Mouse (Mus musculus) left cerebral cortex, adult 9 months (tissue): Measurements from ENCODE around the gene Mrpl53.
"Not testable (repeated sequence)": the region's sequence is repeated elsewhere in the genome, so short reads cannot be mapped to it uniquely, and the experiment has no call there.

Source experiments
- DNase-seq, 2 experiments: peaks; one replicate each; pipeline ENCODE4 v3.0.0; 2022; ENCODE audit warnings: low spot score in 2 of 2

Mrpl53 gene

GRCm38 (mm10) chr6:83145209-83145608, 36.4 kb downstream of the Mrpl53 start:
- no peak for DNase-seq

- no peak for DNase-seq
Observed at GRCm38 (mm10) chr6:83145805-83146204, 37.0 kb downstream of the Mrpl53 start.

GRCm38 (mm10) chr6:83147280-83147679, 38.4 kb downstream of the Mrpl53 start:
- no peak for DNase-seq

GRCm38 (mm10) chr6:83151721-83152120, 42.9 kb downstream of the Mrpl53 start:
- no peak for DNase-seq

- no peak for DNase-seq
Observed at GRCm38 (mm10) chr6:83153038-83153437, 44.2 kb downstream of the Mrpl53 start.

- no peak for DNase-seq
Observed at GRCm38 (mm10) chr6:83153485-83153884, 44.6 kb downstream of the Mrpl53 start.

- DNase-seq: no peak
Observed at GRCm38 (mm10) chr6:83155552-83156238, 46.9 kb downstream of the Mrpl53 start.

- DNase-seq: peak in 1 of 2 experiments; percentile 76
Observed at GRCm38 (mm10) chr6:83156259-83156684, 47.4 kb downstream of the Mrpl53 start, which contains the start of the genes Wdr54 and 1700003E16Rik. Wdr54 (minus strand) TSS chr6:83156397. 1700003E16Rik (plus strand) TSS chr6:83156404.

GRCm38 (mm10) chr6:83159456-83159855, 50.6 kb downstream of the Mrpl53 start:
- not testable (repeated sequence) for DNase-seq
